Mouse (Mus musculus) CD4-positive helper T cell, adult 2 months (primary cell): ENCODE results near the gene Slc39a8.

Experiments used
- DNase-seq: peaks from one replicate; pipeline ENCODE4 v3.0.0-alpha.2; 2012; ENCODE audit warnings: low read depth, missing footprints, low spot score

Slc39a8 gene

DNA sequence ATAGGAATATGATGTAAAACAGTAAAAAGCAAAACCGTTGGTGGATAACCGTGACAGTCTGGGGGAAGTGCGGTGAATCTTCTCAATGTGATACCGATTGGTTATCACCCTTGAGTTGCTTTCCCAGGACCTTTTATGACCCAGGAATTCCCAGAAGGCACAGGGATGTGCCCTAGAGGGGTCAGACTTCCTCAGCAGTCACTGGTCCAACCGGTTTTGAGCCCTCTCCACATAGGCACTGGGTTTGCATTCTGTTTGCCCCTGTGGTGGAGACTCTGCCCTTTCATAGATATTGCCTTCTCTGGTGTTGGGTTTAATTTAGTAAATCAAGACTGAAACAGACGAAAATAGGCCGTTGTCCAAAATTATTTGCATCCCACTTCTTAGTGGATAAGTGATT, 20.8 kb downstream of the Slc39a8 start:
- no peak for DNase-seq

DNA sequence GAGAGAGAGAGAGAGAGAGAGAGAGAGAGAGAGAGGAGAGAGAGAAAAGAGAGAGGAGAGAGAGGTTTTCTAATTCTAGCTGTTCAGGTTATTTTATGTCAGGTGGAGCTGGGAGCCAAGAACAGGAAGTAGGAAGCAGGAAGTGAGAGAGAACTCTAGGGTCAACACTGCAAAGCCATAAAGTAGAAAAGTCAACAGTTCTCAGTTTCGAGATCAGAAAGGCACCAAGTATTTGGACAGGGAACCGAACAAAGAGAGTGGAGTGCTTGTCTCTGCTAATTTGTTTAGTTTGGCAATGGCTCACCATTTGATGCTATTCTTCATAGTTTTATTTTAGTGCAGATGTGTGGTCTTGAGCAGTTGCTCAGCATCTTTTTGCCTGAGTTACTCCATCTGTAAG, 26.5 kb downstream of the Slc39a8 start:
- DNase-seq = no peak

DNA sequence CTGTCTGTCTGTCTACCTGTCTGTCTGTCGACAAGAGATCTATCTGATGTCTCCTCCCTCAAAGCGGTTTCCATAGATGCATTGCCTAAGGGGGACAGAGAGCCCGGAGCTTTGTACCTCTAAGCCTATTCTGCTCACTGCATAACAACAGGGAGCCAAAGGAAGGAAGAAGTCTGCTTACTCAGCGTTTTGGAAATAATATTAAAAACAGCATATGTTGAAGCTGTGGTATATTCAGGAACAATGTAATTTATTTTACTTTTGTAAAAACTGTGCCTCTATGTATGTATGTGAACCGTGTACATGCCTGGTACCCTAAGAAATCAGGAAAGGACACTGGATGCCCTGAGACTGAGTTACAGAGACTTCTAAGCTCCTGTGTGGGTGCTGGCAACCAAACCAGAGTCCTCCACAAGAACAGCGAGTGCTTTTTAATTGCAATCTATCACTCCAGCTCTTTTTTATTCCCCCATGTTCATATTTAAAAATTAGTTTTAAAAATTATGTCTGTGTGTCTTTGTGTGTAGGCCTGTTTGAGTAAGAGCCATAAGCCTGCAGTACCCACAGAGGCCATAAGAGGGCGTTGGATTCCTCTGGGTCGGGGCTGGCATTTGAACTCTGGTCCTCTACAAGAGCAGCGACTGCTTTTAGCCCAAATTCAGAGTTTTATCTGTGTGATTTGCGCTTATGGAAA, 28.7 kb downstream of the Slc39a8 start:
- DNase-seq = no peak

DNA sequence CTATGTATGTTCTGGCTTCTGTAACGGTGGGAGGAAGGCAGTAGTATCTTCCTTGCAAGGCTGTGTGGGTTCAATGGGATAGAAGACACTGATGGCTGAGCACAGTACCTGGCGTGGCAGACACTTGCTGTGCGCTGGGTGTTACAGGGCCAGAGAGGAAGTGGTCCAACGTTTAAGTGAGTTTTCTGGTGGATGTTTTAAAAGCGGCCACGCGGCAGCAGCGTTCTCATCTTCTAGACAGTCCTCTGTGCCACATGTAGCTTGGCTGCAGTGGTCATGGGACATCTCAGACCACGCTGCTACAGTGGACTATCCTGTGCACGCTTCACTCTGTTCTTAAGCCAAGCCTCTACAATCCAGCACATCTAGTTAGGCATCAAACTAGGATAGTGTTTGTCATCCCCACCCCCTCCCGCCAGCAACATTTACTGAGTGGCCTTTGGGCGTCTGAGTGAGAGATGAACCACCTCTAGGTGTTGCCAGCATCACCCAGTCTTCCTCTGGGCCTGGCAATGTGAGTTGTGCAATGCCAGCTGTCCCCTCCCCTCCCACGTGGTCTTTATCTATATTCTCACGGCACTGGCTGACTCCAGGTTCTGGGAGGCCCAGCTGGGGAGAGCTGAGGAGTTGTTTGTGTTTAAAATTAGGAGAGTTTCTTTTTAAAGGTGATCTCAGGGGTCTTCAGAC, 29.4 kb downstream of the Slc39a8 start:
- no peak for DNase-seq

DNA sequence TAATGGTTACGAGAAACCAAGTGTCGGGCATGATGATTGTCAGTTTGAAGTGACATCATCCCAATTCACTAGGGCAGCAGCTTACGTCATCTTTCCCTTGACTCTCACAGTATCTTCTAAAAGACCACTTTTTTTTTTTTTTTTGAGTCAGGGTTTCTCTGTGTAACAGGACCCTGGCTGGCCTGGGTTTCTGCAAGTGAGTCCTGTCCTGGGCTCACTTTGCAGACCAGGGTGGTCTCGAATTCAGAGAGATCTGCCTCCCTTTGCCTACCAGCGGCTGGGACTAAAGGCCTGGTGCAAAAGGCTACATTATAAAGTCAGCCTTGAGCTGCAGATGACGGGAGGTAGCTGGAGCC, 29.9 kb downstream of the Slc39a8 start:
- no peak for DNase-seq

DNA sequence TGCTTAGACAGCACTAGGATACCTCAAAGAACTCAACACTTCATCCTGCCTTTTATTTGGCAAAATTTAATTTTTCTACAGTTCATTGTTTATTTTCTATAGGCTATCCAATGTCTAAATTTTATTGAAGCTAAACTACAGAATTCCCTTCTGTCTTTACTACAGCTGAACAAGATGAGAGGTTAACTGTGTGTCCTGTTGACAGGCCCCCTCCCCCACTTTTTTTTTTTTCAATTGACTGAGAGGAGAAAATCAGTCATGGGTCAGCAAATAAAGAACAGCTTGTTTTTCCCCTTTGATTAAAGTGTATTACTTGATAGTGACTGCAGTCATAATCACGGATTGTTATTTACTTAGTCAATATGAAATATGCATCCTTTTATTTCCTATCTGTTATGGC, 31.2 kb downstream of the Slc39a8 start:
- no peak for DNase-seq

DNA sequence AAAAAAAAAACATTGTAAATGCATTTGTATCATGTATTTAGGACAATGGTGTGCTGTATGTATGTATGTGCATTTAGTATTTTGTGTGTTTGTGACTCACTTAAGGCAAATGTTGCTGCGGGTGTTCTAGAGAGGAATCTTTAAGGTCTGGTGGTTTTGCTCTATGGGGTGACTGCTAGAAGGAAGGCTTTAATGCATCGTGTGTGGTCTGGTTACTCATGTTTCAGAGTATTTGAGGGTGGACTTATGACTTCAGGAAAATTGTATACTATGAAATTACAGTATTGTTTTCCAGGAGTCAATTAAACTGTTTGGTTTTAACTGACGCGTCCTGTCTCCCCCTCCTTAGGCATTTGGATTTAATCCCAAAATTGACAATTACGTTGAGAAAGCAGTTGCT, 32.1 kb downstream of the Slc39a8 start:
- DNase-seq = no peak

DNA sequence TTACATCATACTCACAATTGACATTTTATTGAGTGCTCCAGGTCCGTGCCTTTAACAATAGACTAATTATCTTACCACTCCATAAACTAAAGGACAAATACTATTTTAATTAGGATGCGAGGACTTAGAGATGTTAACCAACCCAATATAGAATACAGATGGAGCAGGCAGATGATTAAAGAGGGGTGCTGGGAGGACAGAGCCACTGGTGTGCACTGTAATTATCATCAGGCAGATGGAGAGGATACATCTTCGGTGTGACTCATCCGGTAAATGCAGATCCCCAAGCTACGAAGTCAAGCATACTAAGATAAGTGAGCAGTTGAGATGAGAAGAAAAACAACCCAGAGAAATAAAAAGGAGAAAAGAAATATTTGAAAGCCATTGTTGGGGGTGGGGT, 34.4 kb downstream of the Slc39a8 start:
- no peak for DNase-seq

DNA sequence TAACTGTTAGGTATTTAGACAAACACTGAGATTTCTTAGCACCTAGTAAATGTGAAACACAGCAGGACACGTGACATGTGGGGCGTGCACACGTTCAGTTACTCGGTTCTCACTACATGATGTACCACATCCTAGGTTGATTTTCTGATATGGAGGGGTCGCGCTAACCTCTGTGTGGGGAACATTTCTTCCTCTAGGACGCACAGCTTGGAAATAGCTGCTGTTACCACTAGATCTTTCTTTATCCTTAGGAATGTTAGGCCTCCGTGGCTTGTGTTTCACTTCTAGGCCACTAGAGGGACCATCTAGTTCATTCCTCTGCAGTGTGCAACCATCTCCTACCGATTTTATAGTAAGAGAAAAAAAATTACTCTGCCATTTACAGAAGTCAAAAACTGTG, 37.7 kb downstream of the Slc39a8 start:
- peak; percentile 2 for DNase-seq

DNA sequence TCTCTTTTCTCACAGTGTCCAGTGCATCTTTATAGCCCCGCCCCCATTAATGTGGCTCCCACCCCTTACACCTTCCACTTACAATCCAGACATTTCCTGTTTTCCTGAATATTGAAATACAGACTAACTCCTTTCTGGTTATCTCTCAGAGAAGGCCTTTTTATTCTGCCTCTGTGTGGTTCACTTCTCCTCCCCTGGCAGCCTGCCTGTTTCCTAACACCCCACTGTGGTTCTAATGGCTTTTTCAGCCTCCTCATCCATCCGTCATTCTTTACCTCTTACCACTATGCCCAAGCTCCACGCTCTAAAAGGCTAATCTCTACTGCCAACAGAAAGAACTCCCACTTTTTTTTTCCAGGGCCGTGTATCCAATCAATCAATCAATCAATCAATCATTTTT, 44.0 kb downstream of the Slc39a8 start:
- no peak for DNase-seq

DNA sequence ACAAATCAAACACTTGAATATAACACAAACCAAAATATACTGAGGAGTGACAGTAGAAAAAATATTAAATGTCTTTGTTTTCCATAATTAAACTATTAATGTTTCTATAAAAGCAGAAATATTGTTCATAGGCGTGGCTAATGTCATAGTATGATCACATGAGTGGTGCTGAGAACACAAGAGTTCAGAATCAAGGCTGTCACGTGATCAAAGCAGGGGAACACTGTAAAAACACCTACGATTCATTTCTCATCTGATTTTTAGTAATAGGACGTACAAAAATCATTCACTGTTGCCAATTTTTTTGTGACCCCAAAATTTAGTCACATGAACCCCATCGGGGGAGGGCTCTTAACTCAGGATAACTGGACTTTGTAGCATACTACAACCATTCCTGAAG, 47.2 kb downstream of the Slc39a8 start:
- DNase-seq = no peak

DNA sequence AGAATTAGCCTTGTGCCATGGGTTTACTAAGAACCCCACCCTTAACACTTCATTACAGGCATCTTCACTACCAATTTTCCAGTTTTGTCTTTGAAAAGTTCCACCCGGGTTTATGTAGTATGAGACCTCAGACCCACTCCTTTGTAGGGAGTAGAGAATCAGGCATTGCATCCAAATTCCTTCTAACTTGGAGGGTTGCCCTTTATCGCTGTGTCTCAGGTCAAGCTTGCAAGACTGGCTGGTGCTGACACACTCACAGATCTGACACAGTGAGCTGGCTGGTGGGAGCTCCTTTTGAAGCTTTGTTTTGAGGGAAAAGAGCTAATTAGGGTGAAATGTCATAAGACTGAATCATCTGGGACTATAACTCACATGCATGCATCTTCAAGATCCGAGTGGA, 48.5 kb downstream of the Slc39a8 start:
- DNase-seq = no peak

DNA sequence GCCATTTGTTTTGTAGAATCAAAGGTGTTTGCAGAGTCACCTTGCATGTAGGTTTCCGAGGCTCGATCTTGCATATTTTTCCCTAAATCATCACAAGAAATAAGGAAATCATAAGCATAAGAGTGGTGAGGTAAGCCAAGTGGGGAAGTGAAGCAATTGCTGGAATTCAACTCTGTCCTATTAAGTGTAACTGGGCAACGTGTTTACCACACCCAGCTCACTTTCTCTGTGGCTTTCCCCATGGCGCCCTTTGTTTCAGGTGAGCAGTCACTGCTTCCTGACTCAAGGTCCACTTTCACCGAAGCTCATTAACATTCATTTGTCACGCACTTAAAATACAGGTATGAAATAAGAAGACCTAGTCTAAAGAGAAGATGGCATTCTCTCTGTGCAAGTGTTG, 53.0 kb downstream of the Slc39a8 start:
- DNase-seq = no peak

DNA sequence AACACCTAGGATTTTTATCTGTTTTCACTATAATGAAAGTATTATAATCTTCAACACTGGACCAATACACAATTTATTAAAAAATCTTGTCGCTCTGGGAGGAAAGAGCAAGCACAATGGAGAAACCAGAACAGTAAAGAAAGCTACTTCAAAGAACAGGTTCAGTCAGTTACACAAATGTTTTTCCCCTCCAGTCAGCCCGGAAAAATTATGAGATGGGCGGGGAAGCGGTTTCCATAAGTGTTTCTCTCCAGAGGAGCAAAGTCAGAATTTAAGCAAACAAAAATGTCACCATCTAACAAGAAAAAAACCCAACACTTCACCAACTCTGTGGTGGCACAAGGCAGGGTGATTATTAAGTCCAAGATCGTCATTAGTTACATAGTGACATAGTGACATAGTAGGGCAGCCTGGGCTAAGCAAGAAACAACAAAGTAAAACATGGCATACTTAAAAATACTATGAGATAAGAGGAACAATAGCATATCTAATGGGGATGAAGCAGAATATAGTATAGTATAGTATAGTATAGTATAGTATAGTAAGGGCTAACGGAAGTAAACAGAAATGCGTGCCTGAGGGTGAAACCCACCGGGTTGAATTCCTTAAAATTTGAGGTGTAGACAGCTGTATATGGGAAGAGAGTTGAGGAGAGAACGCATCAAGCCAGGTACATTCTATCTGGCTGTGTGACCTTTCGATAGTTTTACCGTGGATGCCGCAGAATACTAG, 61.0 kb downstream of the Slc39a8 start:
- DNase-seq = no peak

DNA sequence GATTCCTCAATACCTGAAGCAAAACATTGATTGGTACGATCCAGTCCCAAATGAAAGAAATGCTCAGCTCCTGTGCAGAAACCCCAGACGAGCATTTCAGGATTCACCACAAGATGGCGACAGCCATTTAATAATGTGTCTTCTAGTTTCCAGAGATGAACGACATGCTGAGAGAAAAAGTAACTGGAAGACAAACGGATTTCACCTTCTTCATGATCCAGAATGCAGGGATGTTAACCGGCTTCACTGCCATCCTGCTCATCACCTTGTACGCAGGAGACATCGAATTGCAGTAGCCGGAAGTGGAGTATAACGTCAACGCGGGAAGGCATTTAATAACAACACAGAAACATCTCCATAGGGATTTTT, 61.6 kb downstream of the Slc39a8 start:
- DNase-seq = peak; percentile 25

DNA sequence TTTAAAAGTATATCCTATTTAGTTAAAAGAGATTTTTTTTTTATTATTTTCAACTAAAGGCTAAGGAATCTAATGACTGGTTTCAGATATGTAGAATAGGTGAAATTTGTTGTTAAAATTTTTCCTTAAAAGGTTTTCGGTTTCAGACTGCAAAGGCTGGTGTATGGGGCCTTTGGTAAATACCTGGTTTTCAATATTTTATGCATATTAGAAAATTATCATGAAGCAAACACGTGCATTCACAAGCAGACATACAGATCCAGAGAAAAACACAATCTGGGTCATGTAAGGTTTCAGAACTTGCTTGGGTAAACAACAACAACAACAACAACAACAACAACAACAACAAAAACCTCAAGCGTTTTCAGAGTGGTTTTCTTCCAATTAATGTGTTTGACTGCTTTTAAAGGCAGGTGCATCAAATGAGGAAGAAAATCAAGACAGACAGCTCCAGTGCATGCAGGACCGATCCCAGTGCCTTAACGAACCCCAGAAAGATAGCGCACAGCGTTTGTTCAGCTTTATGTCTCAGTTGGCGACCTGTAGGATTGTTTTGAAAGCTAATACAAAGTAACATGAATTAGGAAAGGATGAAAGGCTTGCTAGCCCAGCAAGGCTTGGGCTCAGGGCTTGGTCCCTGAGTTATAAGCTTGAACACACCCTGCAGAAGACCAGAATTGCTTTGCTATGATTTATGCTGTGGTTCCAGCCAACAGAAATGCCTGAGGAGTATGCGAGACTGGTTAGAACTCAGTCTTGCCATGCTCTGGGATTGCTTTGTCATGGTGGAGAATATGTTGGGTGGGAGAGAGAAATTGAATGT, 62.2 kb downstream of the Slc39a8 start:
- DNase-seq = no peak

DNA sequence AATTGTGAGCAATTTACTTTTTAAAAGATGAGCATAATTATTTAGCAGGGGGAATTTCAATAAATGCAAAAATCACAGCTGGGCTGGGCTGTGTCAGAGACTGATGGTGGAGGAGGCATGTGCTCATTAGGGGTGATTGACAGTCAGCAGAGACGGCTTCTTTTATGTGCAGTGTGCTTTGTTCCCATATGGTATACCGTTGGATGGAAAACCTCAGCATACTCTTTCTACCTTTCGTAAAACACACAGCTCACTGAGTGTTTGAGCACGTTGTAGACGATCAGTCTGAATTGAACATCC, 62.7 kb downstream of the Slc39a8 start:
- DNase-seq = no peak

DNA sequence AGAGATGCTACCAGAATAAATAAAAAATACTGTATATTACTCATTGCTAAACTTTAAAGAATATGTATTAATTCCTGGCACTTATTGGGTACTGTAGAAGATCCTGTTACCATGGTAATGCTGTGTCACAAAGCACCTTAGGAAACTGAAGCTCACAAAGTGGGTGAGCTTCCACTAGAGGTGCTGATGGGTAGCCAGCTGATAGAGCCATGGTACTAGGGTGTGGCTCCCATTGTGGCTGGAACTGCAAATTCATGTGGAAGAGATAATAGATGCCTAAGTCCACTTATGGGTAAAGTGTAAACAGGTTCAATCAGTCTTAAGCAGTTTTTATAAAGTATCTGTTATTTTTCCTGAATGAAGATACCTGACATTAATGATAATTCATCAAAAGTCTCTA, 64.3 kb downstream of the Slc39a8 start:
- DNase-seq = no peak

DNA sequence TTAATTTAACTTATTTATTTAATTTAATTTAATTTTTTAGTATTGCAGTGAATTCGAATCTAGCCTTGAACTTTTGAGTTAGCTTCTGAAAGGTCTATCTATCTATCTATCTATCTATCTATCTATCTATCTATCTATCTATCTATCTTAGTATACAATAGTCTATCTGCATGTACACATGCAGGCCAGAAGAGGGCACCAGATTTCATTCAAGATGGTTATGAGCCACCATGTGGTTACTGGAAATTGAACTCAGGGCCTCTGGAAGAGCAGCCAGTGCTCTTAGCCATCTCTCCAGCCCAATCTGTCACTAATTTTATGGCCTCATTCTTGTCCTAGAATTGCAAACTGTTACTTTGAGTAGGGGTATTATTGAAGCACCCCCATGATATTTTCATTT, 78.3 kb downstream of the Slc39a8 start:
- DNase-seq = no peak

DNA sequence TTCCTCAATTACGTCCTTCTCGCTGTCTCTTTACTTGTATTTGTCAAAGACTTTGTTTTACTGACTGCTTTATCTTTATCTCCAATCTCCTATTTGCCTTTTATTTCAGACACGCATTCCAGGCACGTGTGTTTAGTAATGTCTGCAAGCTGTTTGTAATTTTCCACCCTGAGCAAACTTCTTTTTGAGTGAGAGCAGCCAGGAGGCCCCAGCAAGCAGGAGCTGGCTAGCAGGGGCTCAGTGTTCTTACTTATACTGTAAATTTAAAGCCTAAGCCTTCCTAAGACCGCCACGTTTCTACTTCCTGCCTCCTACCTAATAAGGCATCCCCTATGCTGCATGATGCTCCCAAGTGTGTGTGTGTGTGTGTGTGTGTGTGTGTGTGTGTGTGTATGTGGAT, 79.8 kb downstream of the Slc39a8 start:
- DNase-seq = no peak

DNA sequence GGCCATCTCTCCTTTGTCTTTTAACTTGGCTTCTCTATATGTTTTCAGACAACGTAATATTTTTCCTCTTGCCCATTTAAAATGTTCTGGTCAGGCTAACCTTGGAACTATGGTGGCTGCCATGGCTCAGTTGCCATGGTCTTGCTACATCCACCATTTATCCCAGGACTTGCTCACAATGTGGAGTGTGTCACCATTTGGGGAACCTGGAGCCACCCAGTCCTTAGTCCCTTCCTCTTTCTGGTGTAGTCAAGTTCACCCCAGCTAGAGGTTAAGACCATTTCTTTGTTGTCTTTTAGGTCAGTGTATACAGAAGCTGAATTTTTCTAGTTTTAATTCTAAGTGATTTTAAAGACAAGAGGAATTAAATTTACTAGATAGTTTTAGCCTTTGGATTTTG, 80.7 kb downstream of the Slc39a8 start:
- no peak for DNase-seq

DNA sequence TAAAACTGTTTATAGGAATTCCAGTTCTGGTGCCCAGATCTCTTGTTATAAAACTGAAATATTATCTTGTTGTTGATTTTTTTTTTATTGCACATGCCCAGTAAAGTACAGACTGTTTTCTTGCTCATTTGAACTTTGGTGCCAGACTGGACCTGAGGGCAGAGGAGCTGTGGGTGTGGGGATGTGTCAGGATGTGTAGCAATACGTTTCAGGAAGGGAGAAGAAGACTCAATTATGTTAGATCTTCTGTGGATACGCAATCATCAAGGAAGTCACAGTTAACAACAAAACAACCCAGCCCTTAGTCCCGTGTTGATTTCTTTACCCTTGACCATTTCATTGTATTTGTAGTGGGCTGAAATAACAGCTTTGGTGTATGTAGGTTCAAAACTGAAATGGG, 81.9 kb downstream of the Slc39a8 start:
- no peak for DNase-seq

DNA sequence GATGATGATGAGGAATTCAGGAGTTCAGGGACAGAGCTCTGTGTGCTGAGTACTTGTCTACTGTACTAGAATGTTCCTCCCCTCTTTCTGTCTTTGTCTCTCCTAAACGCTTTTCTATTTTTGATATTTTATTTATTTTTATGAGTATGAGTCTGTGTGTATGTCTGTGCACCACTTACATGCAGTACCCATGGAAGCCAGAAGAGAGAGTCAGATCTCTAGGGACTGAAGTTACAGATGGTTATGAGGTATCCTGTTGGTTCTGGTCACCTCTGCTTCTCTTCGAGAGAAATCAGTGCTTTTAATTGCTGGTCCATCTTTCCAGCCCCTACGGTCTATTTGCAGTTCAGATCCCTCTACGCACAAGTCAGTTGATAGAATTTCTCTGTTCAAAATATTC, 90.9 kb downstream of the Slc39a8 start:
- DNase-seq = no peak
